Comparison of ENCODE assay signal across 26 mouse cellular contexts in the genomic region with DNA sequence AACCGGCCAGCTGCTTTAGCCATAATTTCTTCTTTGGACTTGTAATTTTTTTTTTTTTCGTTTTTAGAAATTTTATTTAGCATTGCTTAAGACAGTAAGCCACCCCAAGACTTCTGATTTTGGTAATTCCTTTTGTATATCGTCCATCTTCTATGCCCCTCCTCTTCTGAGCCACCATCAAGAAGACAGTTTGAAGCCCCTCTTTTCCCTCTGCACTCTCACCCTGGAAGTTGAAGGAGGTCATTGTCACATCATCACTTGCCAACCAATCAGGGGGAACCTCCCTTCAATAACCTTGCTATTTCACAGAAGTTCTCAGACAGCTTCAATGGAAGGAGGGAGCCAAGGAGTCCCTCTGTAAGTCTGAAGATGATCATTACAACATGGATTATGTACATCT. TPM values are rescaled to one million over a fixed set of nuclear protein-coding genes. Genes with fewer than 3 reads are reported as not detected.
DNase-seq lines count a peak whose midpoint lies in the region; ATAC-seq and TF ChIP-seq lines count a peak whose summit lies in the region.
"Had no signal": no experiment of that assay in that cellular context is flagged by ENCODE, and none has a peak within 500 bp of the region (broad histone marks: within the 10 kb centered on the region; RNA-seq: fewer than 3 reads in every experiment).

A gene (plus strand): TSS at position 301 of the 400 bp plus-strand sequence.

- no peak for TF ChIP-seq CTCF in testis, adult 2 months (IDR thresholded peaks at IDR 0.05; ENCODE audit: control insufficient read depth, insufficient read depth, insufficient replicate concordance, low read depth, low read length)
- TF ChIP-seq CTCF in CH12.LX (conservative IDR thresholded peaks at IDR 0.05 in 1 of 2, IDR thresholded peaks at IDR 0.05 in 1 of 2; ENCODE audit: low read depth in 2 of 2, low read length in 2 of 2), result no peak

- H3K9me3 ChIP-seq in megakaryocyte, embryonic 14.5 days, result no peaks in the 10 kb centered on the region; the same call in 1 of the 2 replicates
- no peaks in the 10 kb centered on the region for H3K9me3 ChIP-seq in CH12.LX (replicated peaks; ENCODE audit: low read length)
- no peaks in the 10 kb centered on the region for H3K9me3 ChIP-seq in forebrain, embryonic 10.5 days

- dilution Hi-C loops in CH12.LX (cut with MboI; ENCODE audit: extremely low pct_ligation_motif_present, extremely low pct_unique_long_range_greater_than_20kb, low sequenced_read_pairs), result no loop called here

- peak within 1 kb of the TSS; percentile 70 for H3K27ac ChIP-seq in testis, adult 2 months (ENCODE audit: control insufficient read depth, insufficient read depth, low read depth, low read length)
- H3K27ac ChIP-seq in CH12.LX (ENCODE audit: insufficient read depth, low read depth), result peak within 1 kb of the TSS; percentile 6; the same call in 1 of the 2 replicates
- H3K27ac ChIP-seq in forebrain, embryonic 10.5 days, result no peak within 1 kb of the TSS

- H3K4me3 ChIP-seq in megakaryocyte, embryonic 14.5 days (replicated peaks), result peak within 1 kb of the TSS; percentile 59
- peak within 1 kb of the TSS; percentile 76 for H3K4me3 ChIP-seq in testis, adult 2 months (ENCODE audit: control insufficient read depth, low read depth, low read length)
- H3K4me3 ChIP-seq in CH12.LX (replicated peaks in 1 of 3; ENCODE audit: low read depth in 2 of 3, low read length in 2 of 3, poor library complexity in 1 of 3), result peak within 1 kb of the TSS in 1 of 3 experiments; percentile 10
- no peak within 1 kb of the TSS for H3K4me3 ChIP-seq in forebrain, embryonic 10.5 days

- ATAC-seq in megakaryocyte, adult 5-6 weeks (ENCODE audit: poor library complexity, severe bottlenecking), result no peak
- ATAC-seq: activated CD4-positive, CD25-positive, alpha-beta regulatory T cell, adult 4 months; CD4-positive, CD25-positive, alpha-beta regulatory T cell, adult 4 months; Patski had no signal

- in situ Hi-C loops in CH12.LX (cut with MboI; ENCODE audit: low pct_ligation_motif_present, low pct_unique_long_range_greater_than_20kb, low sequenced_read_pairs), result no loop called here

- WGBS in forebrain, embryonic 10.5 days, result 84% methylated on average over 3 of the region's 3 CpGs

- H3K4me2 ChIP-seq in CH12.LX (ENCODE audit: insufficient read depth, low read depth, poor library complexity, severe bottlenecking), result no peak within 1 kb of the TSS

- no peaks in the 10 kb centered on the region for H3K79me2 ChIP-seq in CH12.LX (replicated peaks; ENCODE audit: control insufficient read depth, extremely low read depth, insufficient read depth, poor library complexity, severe bottlenecking)

- H3K4me1 ChIP-seq in megakaryocyte, embryonic 14.5 days, result no peaks in the 10 kb centered on the region
- no peaks in the 10 kb centered on the region for H3K4me1 ChIP-seq in testis, adult 2 months (ENCODE audit: control insufficient read depth, insufficient read depth, low read length)
- H3K4me1 ChIP-seq in CH12.LX (ENCODE audit: control insufficient read depth in 1 of 2, insufficient read depth in 2 of 2), result peaks cover 0 to 7% of the 10 kb centered on the region in 2 experiments; a peak in 2 of 4 replicates
- no peaks in the 10 kb centered on the region for H3K4me1 ChIP-seq in forebrain, embryonic 10.5 days

- H3K36me3 ChIP-seq in megakaryocyte, embryonic 14.5 days (replicated peaks; ENCODE audit: low read length), result no peaks in the 10 kb centered on the region
- H3K36me3 ChIP-seq in testis, adult 2 months (ENCODE audit: control insufficient read depth, insufficient read depth, low read length), result no peaks in the 10 kb centered on the region
- no peaks in the 10 kb centered on the region for H3K36me3 ChIP-seq in CH12.LX (replicated peaks in 1 of 2; ENCODE audit: control insufficient read depth in 1 of 2, insufficient read depth in 1 of 2, low read length in 1 of 2)
- H3K36me3 ChIP-seq in forebrain, embryonic 10.5 days (replicated peaks), result no peaks in the 10 kb centered on the region
- H3K36me3 ChIP-seq: G1E had no signal

- TF ChIP-seq EP300 in CH12.LX (IDR thresholded peaks at IDR 0.05; ENCODE audit: low read length), result no peak

- TF ChIP-seq POLR2A in testis, adult 2 months (IDR thresholded peaks at IDR 0.05; ENCODE audit: control insufficient read depth, low read depth, low read length), result no peak
- no peak for TF ChIP-seq POLR2A in CH12.LX (IDR thresholded peaks at IDR 0.05; ENCODE audit: low read depth, low read length)

- no peak for TF ChIP-seq RAD21 in CH12.LX (IDR thresholded peaks at IDR 0.05; ENCODE audit: low read depth, low read length)

- no peak within 1 kb of the TSS for H3K9ac ChIP-seq in CH12.LX (ENCODE audit: insufficient read depth, low read depth)

- no peak for DNase-seq in testis, postnatal 14 days (ENCODE audit: low spot score)
- no peak for DNase-seq in CH12.LX (ENCODE audit: extremely low read depth)
- no peak for DNase-seq in forebrain, embryonic 10.5 days (ENCODE audit: extremely low spot score, low spot score)
- DNase-seq: adrenal gland, adult 2 months; adrenal gland, adult 8-10 months; adrenal gland, postnatal 10 days; adrenal gland, postnatal 14 days; adrenal gland, postnatal 25 days; adrenal gland, postnatal 36 days; B cell, adult 2 months; cerebellum, adult 11 months; cerebellum, adult 11-12 months; cerebellum, adult 18-20 months; cerebellum, adult 2 months had no signal

- H3K27me3 ChIP-seq in megakaryocyte, embryonic 14.5 days (replicated peaks), result no peaks in the 10 kb centered on the region
- H3K27me3 ChIP-seq in testis, adult 2 months (ENCODE audit: control insufficient read depth, insufficient read depth, low read length), result no peaks in the 10 kb centered on the region
- H3K27me3 ChIP-seq in CH12.LX (replicated peaks), result peaks cover 13% of the 10 kb centered on the region
- no peaks in the 10 kb centered on the region for H3K27me3 ChIP-seq in forebrain, embryonic 10.5 days (ENCODE audit: poor library complexity, severe bottlenecking)

TF ChIP-seq in CH12.LX, 34 proteins besides CTCF, POLR2A, EP300 and RAD21:
- TF ChIP-seq MYC (IDR thresholded peaks at IDR 0.05; ENCODE audit: low read depth, low read length), result no peak
- TF ChIP-seq TBP (conservative IDR thresholded peaks at IDR 0.05; ENCODE audit: low read depth, low read length), result no peak
- no peak for TF ChIP-seq USF1 (IDR thresholded peaks at IDR 0.05; ENCODE audit: low read depth, low read length)

RNA-seq across cellular contexts. Expression of the gene that starts here (rescaled TPM):
- not detected in 2 replicates for polyA plus RNA-seq in megakaryocyte, embryonic 14.5 days (2012; ENCODE audit: insufficient read depth, low replicate concordance)
- total RNA-seq in megakaryocyte, adult 5-6 weeks (2015), result not detected in 2 replicates
- not detected in 2 replicates for total RNA-seq in megakaryocyte, adult 5-6 weeks (2017)
- polyA plus RNA-seq in testis, adult 2 months (2012; rRNA removed), result 565 and 759 TPM in 2 replicates
- total RNA-seq in CH12.LX (2012; rRNA removed) (not detected in 2 replicates), CH12.LX (2014; rRNA removed) (not detected in 2 replicates)
- not detected in 2 replicates for polyA plus RNA-seq in CH12.LX (2012; ENCODE audit: insufficient read length, low read depth)
- polyA plus RNA-seq in forebrain, embryonic 10.5 days (2016; fragmentation: Nextera tagmentation; extraction: Ambion mirVana), result not detected in 2 replicates
- total RNA-seq: adrenal gland, adult 18-20 months; adrenal gland, adult 2 months; adrenal gland, adult 8-10 months; adrenal gland, postnatal 10 days; adrenal gland, postnatal 14 days; adrenal gland, postnatal 25 days; adrenal gland, postnatal 36 days; adrenal gland, postnatal 4 days; ES-E14; MEL had no signal
- polyA plus RNA-seq: activated CD4-positive, CD25-positive, alpha-beta regulatory T cell, adult 4 months; adrenal gland, adult 2 months; C2C12; CD4-positive, CD25-positive, alpha-beta regulatory T cell, adult 4 months; G1E; Patski had no signal

Comparison
In these comparisons a context has a peak if more than half of its experiments do, and no peak if none do; other contexts are left out.
1. RNA of the gene that starts here (polyA plus RNA-seq): 565 to 759 TPM in testis, adult 2 months; not detected in forebrain, embryonic 10.5 days, not detected in megakaryocyte, embryonic 14.5 days and not detected in CH12.LX; every median in the first group is over 100 times any median in the second.